In the genomic region with DNA sequence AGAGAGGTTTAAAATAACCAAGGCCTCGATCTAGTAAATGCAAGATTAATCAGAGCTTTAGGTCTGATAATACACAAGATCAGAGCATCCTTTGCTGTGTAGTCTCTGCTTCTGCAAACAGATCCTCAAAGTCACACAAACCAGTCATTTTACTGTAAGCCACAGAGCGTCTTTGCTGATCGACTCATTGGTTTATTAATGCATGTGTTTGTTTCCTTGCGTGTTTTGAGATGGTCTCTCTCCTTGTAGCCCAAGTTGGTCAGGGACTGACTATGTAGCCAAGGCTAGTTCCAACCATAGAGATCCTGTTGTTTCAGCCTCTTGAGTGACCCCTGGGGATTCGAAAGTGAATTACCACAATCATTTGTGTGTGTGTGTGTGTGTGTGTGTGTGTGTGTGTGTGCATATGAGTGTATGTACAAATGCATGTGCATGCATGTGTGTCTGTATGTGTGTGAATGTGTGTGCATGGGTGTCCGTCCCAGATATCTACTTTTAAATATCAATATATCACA, we compare ENCODE assay signal across 9 mouse cellular contexts. TPM values are rescaled to one million over a fixed set of nuclear protein-coding genes. Genes with fewer than 3 reads are reported as not detected.
DNase-seq lines count a peak whose midpoint lies in the region; ATAC-seq lines count a peak whose summit lies in the region.
"Had no signal": no experiment of that assay in that cellular context is flagged by ENCODE, and none has a peak within 500 bp of the region (broad histone marks: within the 10 kb centered on the region; RNA-seq: fewer than 3 reads in every experiment).

No protein-coding gene starts in this region.

- WGBS in heart, embryonic 12.5 days: 76% methylated on average over 6 of the region's 6 CpGs
- 78% methylated on average over 6 of the region's 6 CpGs for WGBS in forebrain, embryonic 14.5 days

- no peak for ATAC-seq in heart, embryonic 12.5 days (ENCODE audit: insufficient number of reproducible peaks, low FRiP score)
- no peak for ATAC-seq in forebrain, embryonic 14.5 days
- ATAC-seq in erythroblast, adult 5-6 weeks (replicated peaks; ENCODE audit: low FRiP score, poor library complexity, severe bottlenecking): no peak

- no peaks in the 10 kb centered on the region for H3K36me3 ChIP-seq in heart, embryonic 12.5 days
- no peaks in the 10 kb centered on the region for H3K36me3 ChIP-seq in forebrain, embryonic 14.5 days (ENCODE audit: control insufficient read depth, insufficient read depth, low read length)
- H3K36me3 ChIP-seq: midbrain, embryonic 12.5 days had no signal

- no peaks in the 10 kb centered on the region for H3K9me3 ChIP-seq in heart, embryonic 12.5 days (replicated peaks)
- H3K9me3 ChIP-seq in forebrain, embryonic 14.5 days (replicated peaks; ENCODE audit: control insufficient read depth, low read length): no peaks in the 10 kb centered on the region
- H3K9me3 ChIP-seq: midbrain, embryonic 12.5 days had no signal

- no peak overlapping the region for H3K4me3 ChIP-seq in heart, embryonic 12.5 days
- H3K4me3 ChIP-seq in forebrain, embryonic 14.5 days (ENCODE audit: low read depth, low read length): no peak overlapping the region; the same call in 1 of the 2 replicates

- no peaks in the 10 kb centered on the region; the same call in 1 of the 2 replicates for H3K4me1 ChIP-seq in heart, embryonic 12.5 days (replicated peaks)
- no peaks in the 10 kb centered on the region for H3K4me1 ChIP-seq in forebrain, embryonic 14.5 days (ENCODE audit: control insufficient read depth, insufficient read depth, low read length)

- H3K4me2 ChIP-seq in heart, embryonic 12.5 days: peak overlapping the region; percentile 77
- H3K4me2 ChIP-seq in forebrain, embryonic 14.5 days (ENCODE audit: low read length): peak overlapping the region; percentile 70; the same call in 1 of the 2 replicates

- H3K27me3 ChIP-seq in heart, embryonic 12.5 days (replicated peaks): no peaks in the 10 kb centered on the region; the same call in 1 of the 2 replicates
- H3K27me3 ChIP-seq in forebrain, embryonic 14.5 days (replicated peaks; ENCODE audit: control insufficient read depth, insufficient read depth, low read length): no peaks in the 10 kb centered on the region
- H3K27me3 ChIP-seq: midbrain, embryonic 12.5 days had no signal

- H3K9ac ChIP-seq in heart, embryonic 12.5 days: no peak overlapping the region
- peak overlapping the region; percentile 71; the same call in 1 of the 2 replicates for H3K9ac ChIP-seq in forebrain, embryonic 14.5 days (ENCODE audit: low read length)

- no peak overlapping the region for H3K27ac ChIP-seq in heart, embryonic 12.5 days (ENCODE audit: poor library complexity, severe bottlenecking)
- H3K27ac ChIP-seq in forebrain, embryonic 14.5 days (ENCODE audit: low read depth, low read length): no peak overlapping the region
- H3K27ac ChIP-seq: midbrain, embryonic 12.5 days had no signal

- no peak for DNase-seq in heart, adult 8-10 months (ENCODE audit: low spot score)
- DNase-seq in NIH3T3 (ENCODE audit: low read depth): peak; percentile 68
- DNase-seq in forebrain, embryonic 14.5 days (ENCODE audit: low spot score): peak; percentile 23
- DNase-seq in mesoderm, embryonic 11.5 days (ENCODE audit: low read depth, low spot score): peak; percentile 11
- no peak for DNase-seq in spleen, postnatal 14 days (ENCODE audit: low spot score in 2 of 2)
- DNase-seq in thymus, postnatal 25 days: no peak

RNA-seq across cellular contexts. Expression of a gene that starts 22.9 kb away (rescaled TPM):
- polyA plus RNA-seq in heart, embryonic 12.5 days (2016; fragmentation: Nextera tagmentation; extraction: Ambion mirVana): 5.4 TPM in 2 replicates
- total RNA-seq in heart, adult 8-10 months (2022): 1 to 10 TPM; 4.7 to 5.3 (median 5.0) TPM
- polyA plus RNA-seq in forebrain, embryonic 14.5 days (2014; fragmentation: Nextera tagmentation; extraction: Ambion mirVana): 4.0 and 5.4 TPM in 2 replicates
- total RNA-seq in erythroblast, adult 5-6 weeks (2015; ENCODE audit: low replicate concordance): 0.42 TPM in 1 of 2 replicates, not detected in the other
- 0.34 TPM in 1 of 2 replicates, not detected in the other for total RNA-seq in erythroblast, adult 5-6 weeks (2017; ENCODE audit: low replicate concordance)

RNA-seq across cellular contexts. Expression of a gene that starts 26.1 kb away (rescaled TPM):
- polyA plus RNA-seq in heart, embryonic 12.5 days (2016; fragmentation: Nextera tagmentation; extraction: Ambion mirVana): 0.56 and 0.85 TPM in 2 replicates
- total RNA-seq in heart, adult 8-10 months (2022): 1 to 10 TPM; 1.8 to 2.5 (median 2.2) TPM
- 0.70 and 1.1 TPM in 2 replicates for polyA plus RNA-seq in forebrain, embryonic 14.5 days (2014; fragmentation: Nextera tagmentation; extraction: Ambion mirVana)
- 2.3 and 3.3 TPM in 2 replicates for total RNA-seq in erythroblast, adult 5-6 weeks (2015; ENCODE audit: low replicate concordance)
- 2.0 TPM in 2 replicates for total RNA-seq in erythroblast, adult 5-6 weeks (2017; ENCODE audit: low replicate concordance)

RNA-seq across cellular contexts. Expression of a gene that starts 50.9 kb away (rescaled TPM):
- polyA plus RNA-seq in heart, embryonic 12.5 days (2016; fragmentation: Nextera tagmentation; extraction: Ambion mirVana): not detected in 2 replicates
- not detected for total RNA-seq in heart, adult 8-10 months (2022)
- polyA plus RNA-seq in forebrain, embryonic 14.5 days (2014; fragmentation: Nextera tagmentation; extraction: Ambion mirVana): not detected in 2 replicates
- total RNA-seq in erythroblast, adult 5-6 weeks (2015; ENCODE audit: low replicate concordance): not detected in 2 replicates
- not detected in 2 replicates for total RNA-seq in erythroblast, adult 5-6 weeks (2017; ENCODE audit: low replicate concordance)
- polyA plus RNA-seq: midbrain, embryonic 12.5 days had no signal

RNA-seq across cellular contexts. Expression of a gene that starts 51.7 kb away (rescaled TPM):
- 2.2 and 3.8 TPM in 2 replicates for polyA plus RNA-seq in heart, embryonic 12.5 days (2016; fragmentation: Nextera tagmentation; extraction: Ambion mirVana)
- 1 to 10 TPM; 4.8 to 6.7 (median 5.3) TPM for total RNA-seq in heart, adult 8-10 months (2022)
- 1.4 and 1.6 TPM in 2 replicates for polyA plus RNA-seq in forebrain, embryonic 14.5 days (2014; fragmentation: Nextera tagmentation; extraction: Ambion mirVana)
- total RNA-seq in erythroblast, adult 5-6 weeks (2015; ENCODE audit: low replicate concordance): not detected in 2 replicates
- total RNA-seq in erythroblast, adult 5-6 weeks (2017; ENCODE audit: low replicate concordance): 0.09 and 0.28 TPM in 2 replicates

Comparison
In these comparisons a context has a peak if more than half of its experiments do, and no peak if none do; other contexts are left out.
1. DNase-seq: peak in NIH3T3 (single experiment), forebrain, embryonic 14.5 days (single experiment) and mesoderm, embryonic 11.5 days (single experiment); none in heart, adult 8-10 months (single experiment), spleen, postnatal 14 days (0 of 2) and thymus, postnatal 25 days (single experiment).
2. RNA of a gene that starts 22.9 kb away (total RNA-seq): 4.7 to 5.3 TPM in heart, adult 8-10 months; 0.34 to 0.42 TPM in erythroblast, adult 5-6 weeks; every median in the first group is over 4 times any median in the second.